In the genomic region with DNA sequence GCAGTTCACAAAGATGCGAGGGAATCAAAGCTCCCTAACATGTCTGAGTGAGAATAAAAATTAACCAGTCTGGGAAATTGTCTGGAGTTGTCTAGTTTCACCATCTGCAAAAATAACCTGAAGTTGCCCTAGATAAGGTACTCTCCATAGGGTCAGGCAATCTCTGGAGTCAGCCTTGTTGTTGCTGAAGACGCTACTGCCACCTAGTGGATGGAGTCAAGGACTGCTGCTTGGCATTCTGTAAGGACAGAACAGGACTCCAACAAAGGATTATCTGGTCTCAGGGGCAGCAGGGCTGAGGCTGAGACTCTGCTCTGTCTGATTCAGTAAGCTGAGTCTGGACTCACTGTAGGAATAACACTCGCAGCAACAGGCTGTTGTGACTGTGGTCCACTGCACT, we compare ENCODE assay signal across 9 mouse cellular contexts. TPM values are rescaled to one million over a fixed set of nuclear protein-coding genes. Genes with fewer than 3 reads are reported as not detected.
DNase-seq lines count a peak whose midpoint lies in the region; ATAC-seq and TF ChIP-seq lines count a peak whose summit lies in the region.
"Had no signal": no experiment of that assay in that cellular context is flagged by ENCODE, and none has a peak within 500 bp of the region (broad histone marks: within the 10 kb centered on the region; RNA-seq: fewer than 3 reads in every experiment).

No protein-coding gene starts in this region.

- H3K36me3 ChIP-seq in E14TG2a.4 (ENCODE audit: insufficient read depth, low read length) = no peaks in the 10 kb centered on the region
- no peaks in the 10 kb centered on the region for H3K36me3 ChIP-seq in heart, embryonic 10.5 days
- H3K36me3 ChIP-seq in liver, embryonic 12.5 days = no peaks in the 10 kb centered on the region

- peak overlapping the region; percentile 93 for H3K27ac ChIP-seq in heart, embryonic 10.5 days
- peak overlapping the region; percentile 45; the same call in 1 of the 2 replicates for H3K27ac ChIP-seq in liver, embryonic 12.5 days

- H3K4me2 ChIP-seq in liver, embryonic 12.5 days = no peak overlapping the region

- peak; percentile 65 for ATAC-seq in liver, embryonic 12.5 days

- no peaks in the 10 kb centered on the region for H3K27me3 ChIP-seq in E14TG2a.4 (ENCODE audit: insufficient read depth, low read length)
- no peaks in the 10 kb centered on the region for H3K27me3 ChIP-seq in heart, embryonic 10.5 days (ENCODE audit: insufficient read depth, poor library complexity, severe bottlenecking)
- H3K27me3 ChIP-seq in liver, embryonic 12.5 days (replicated peaks) = no peaks in the 10 kb centered on the region
- H3K27me3 ChIP-seq: megakaryocyte, embryonic 14.5 days had no signal

- peak; percentile 50 for DNase-seq in adrenal gland, adult 2 months
- DNase-seq in embryo, embryonic 11.5 days (ENCODE audit: low read depth, low spot score) = peak; percentile 90
- DNase-seq in heart, embryonic 10.5 days (ENCODE audit: low spot score) = peak; percentile 92
- peak; percentile 48 to 50 for DNase-seq in kidney, adult 8-10 months
- DNase-seq in neural tube, embryonic 10.5 days (ENCODE audit: extremely low spot score, low spot score) = peak; percentile 67
- peak; percentile 39 for DNase-seq in thymus, postnatal 25 days

- peak; percentile 87 for TF ChIP-seq CTCF in E14TG2a.4 (conservative IDR thresholded peaks at IDR 0.05; ENCODE audit: low read length)

- no peaks in the 10 kb centered on the region for H3K9me3 ChIP-seq in E14TG2a.4 (ENCODE audit: low read length)
- no peaks in the 10 kb centered on the region for H3K9me3 ChIP-seq in heart, embryonic 10.5 days
- no peaks in the 10 kb centered on the region for H3K9me3 ChIP-seq in liver, embryonic 12.5 days (replicated peaks)
- H3K9me3 ChIP-seq: megakaryocyte, embryonic 14.5 days had no signal

- no peak overlapping the region for H3K4me3 ChIP-seq in E14TG2a.4 (replicated peaks; ENCODE audit: low read length)
- H3K4me3 ChIP-seq in heart, embryonic 10.5 days = no peak overlapping the region; the same call in 1 of the 2 replicates
- no peak overlapping the region for H3K4me3 ChIP-seq in liver, embryonic 12.5 days
- H3K4me3 ChIP-seq: megakaryocyte, embryonic 14.5 days had no signal

- WGBS in heart, embryonic 10.5 days = 10% methylated on average over 3 of the region's 3 CpGs
- 22% methylated on average over 3 of the region's 3 CpGs for WGBS in liver, embryonic 12.5 days (ENCODE audit: insufficient replicate concordance)

- no peak overlapping the region for H3K9ac ChIP-seq in liver, embryonic 12.5 days

- H3K4me1 ChIP-seq in E14TG2a.4 (replicated peaks; ENCODE audit: low read depth, low read length) = peaks cover 41% of the 10 kb centered on the region
- peaks cover 71% of the 10 kb centered on the region for H3K4me1 ChIP-seq in heart, embryonic 10.5 days
- H3K4me1 ChIP-seq in liver, embryonic 12.5 days = peaks cover 18% of the 10 kb centered on the region

RNA-seq across cellular contexts. Expression of gene Fndc9, which starts 20.0 kb away (rescaled TPM):
- not detected for total RNA-seq in adrenal gland, adult 2 months (2021)
- not detected in 2 replicates for polyA plus RNA-seq in adrenal gland, adult 2 months (2012; rRNA removed)
- 0.07 and 0.18 TPM in 2 replicates for polyA plus RNA-seq in heart, embryonic 10.5 days (2016; fragmentation: Nextera tagmentation; extraction: Ambion mirVana)
- polyA plus RNA-seq in liver, embryonic 12.5 days (2016; fragmentation: Nextera tagmentation; extraction: Ambion mirVana) = not detected in 2 replicates

RNA-seq across cellular contexts. Expression of gene Nipal4, which starts 49.0 kb away (rescaled TPM):
- not detected for total RNA-seq in adrenal gland, adult 2 months (2021)
- 0.04 and 0.07 TPM in 2 replicates for polyA plus RNA-seq in adrenal gland, adult 2 months (2012; rRNA removed)
- 7.8 and 15.7 TPM in 2 replicates for polyA plus RNA-seq in heart, embryonic 10.5 days (2016; fragmentation: Nextera tagmentation; extraction: Ambion mirVana)
- 0.13 and 0.26 TPM in 2 replicates for polyA plus RNA-seq in liver, embryonic 12.5 days (2016; fragmentation: Nextera tagmentation; extraction: Ambion mirVana)

Comparison
In these comparisons a context has a peak if more than half of its experiments do, and no peak if none do; other contexts are left out.
1. DNase-seq: peak in every context shown above with its lines; median percentile 92 in heart, embryonic 10.5 days; 90 in embryo, embryonic 11.5 days; 67 in neural tube, embryonic 10.5 days; 50 in adrenal gland, adult 2 months; 49 in kidney, adult 8-10 months; 39 in thymus, postnatal 25 days.